Mouse (Mus musculus) liver, embryonic 14.5 days (tissue): ENCODE data around the gene Herc2. TPM values are rescaled to one million over a fixed set of nuclear protein-coding genes. Genes with fewer than 3 reads are reported as not detected.

Experiments used
- ATAC-seq: fragments of 200-750 bp; cut with Nextera tagmentation; 2 replicates; pipeline ENCODE4 v1.8.0; 2017; ENCODE audit warnings: moderate number of reproducible peaks, mild to moderate bottlenecking, moderate library complexity; ENCODE audit not compliant: insufficient read depth
- DNase-seq, 3 experiments: peaks; one replicate each; pipeline ENCODE4 v3.0.0-alpha.2; 2012 to 2013; ENCODE audit warnings: low read depth in 3 of 3, low spot score in 3 of 3
- H3K27ac ChIP-seq: fragments of 300-500 bp; sonication (generic); 2 replicates; pipeline ENCODE4 v1.5.1; 2014; ENCODE audit warnings: moderate library complexity, mild to moderate bottlenecking, control low read depth, inconsistent platforms
- H3K27me3 ChIP-seq: fragments of 300-500 bp; sonication (generic); 2 replicates; pipeline ENCODE4 v1.6.1; 2014; ENCODE audit warnings: mild to moderate bottlenecking, low read length, moderate library complexity; ENCODE audit not compliant: control insufficient read depth, insufficient read depth
- H3K36me3 ChIP-seq: fragments of 300-500 bp; sonication (generic); replicated peaks from 2 replicates; pipeline ENCODE4 v1.6.1; 2014; ENCODE audit warnings: low read depth; ENCODE audit not compliant: control insufficient read depth, insufficient read depth
- H3K4me1 ChIP-seq, 2 experiments: fragments of 200-500 bp in 1 of 2; fragments of 300-500 bp in 1 of 2; sonication (generic) in 1 of 2; replicated peaks; 2 replicates each; pipeline ENCODE4 v1.6.1; 2012 to 2014; ENCODE audit warnings: antibody characterized with exemption in 1 of 2, inconsistent platforms in 1 of 2, low read length in 1 of 2; ENCODE audit not compliant: control insufficient read depth in 2 of 2, insufficient read depth in 2 of 2
- H3K4me2 ChIP-seq: fragments of 300-500 bp; sonication (generic); 2 replicates; pipeline ENCODE4 v1.6.1; 2014; ENCODE audit warnings: low read depth, mild to moderate bottlenecking, control low read depth, moderate library complexity
- H3K4me3 ChIP-seq, 2 experiments: fragments of 200-500 bp in 1 of 2; fragments of 300-500 bp in 1 of 2; sonication (generic) in 1 of 2; 2 replicates each; pipeline ENCODE4 v1.5.1; 2012 to 2014; ENCODE audit warnings: low read depth in 2 of 2, low read length in 2 of 2, mild to moderate bottlenecking in 2 of 2, control low read depth in 1 of 2, inconsistent platforms in 1 of 2, moderate library complexity in 1 of 2; ENCODE audit not compliant: insufficient read depth in 1 of 2
- H3K9ac ChIP-seq: fragments of 300-500 bp; sonication (generic); replicated peaks from 2 replicates; pipeline ENCODE4 v1.6.1; 2014; ENCODE audit warnings: mild to moderate bottlenecking, control low read depth, moderate library complexity
- H3K9me3 ChIP-seq: fragments of 300-500 bp; sonication (generic); 2 replicates; pipeline ENCODE4 v1.6.1; 2016; ENCODE audit warnings: low read length, mixed read lengths; ENCODE audit not compliant: control insufficient read depth
- CTCF ChIP-seq: IDR thresholded peaks from 2 replicates; pipeline ENCODE4 v1.5.1; 2016; ENCODE audit warnings: antibody characterized with exemption, low read depth, control low read depth
- EP300 ChIP-seq: IDR thresholded peaks from 2 replicates; pipeline ENCODE4 v1.6.1; 2016; ENCODE audit warnings: antibody characterized with exemption, low read depth
- WGBS: fragments of 180-500 bp; shearing (Covaris S2); extraction: QIAGEN DNeasy Blood & Tissue Kit; methylation state at CpG from one replicate; pipeline ENCODE4 v1.1.7; 2014; ENCODE audit not compliant: insufficient replicate concordance; 5-methylcytosine and 5-hydroxymethylcytosine counted together
- polyA plus RNA-seq, 2 experiments: library from polyadenylated mRNA; depleted of rRNA in 1 of 2; stranded (reverse) in 1 of 2; unstranded in 1 of 2; fragments of >200 nt; fragmentation: Nextera tagmentation in 1 of 2; extraction: Ambion mirVana in 1 of 2; gene quantifications; 2 replicates each; pipeline versions ENCODE4 v1.2.1 to v1.2.3; 2012 to 2014

The Herc2 gene
- polyA plus RNA-seq, 2 experiments: 8.5 to 12.1 TPM

GRCm38 (mm10) chr7:56168713-56169112 is 118.7 kb downstream of the Herc2 start:
- H3K4me1 ChIP-seq: no peaks in the 10 kb centered on the region
- no peak for TF ChIP-seq EP300
- no peak for TF ChIP-seq CTCF
- no peaks in the 10 kb centered on the region for H3K27me3 ChIP-seq
- WGBS: 80% methylated on average over 7 of the region's 7 CpGs
- no peak overlapping the region for H3K4me2 ChIP-seq
- peaks cover 31% of the 10 kb centered on the region for H3K36me3 ChIP-seq
- H3K4me3 ChIP-seq: no peak overlapping the region
- H3K9ac ChIP-seq: no peak overlapping the region
- no peak overlapping the region for H3K27ac ChIP-seq
- no peaks in the 10 kb centered on the region for H3K9me3 ChIP-seq
- DNase-seq: no peak
- no peak for ATAC-seq

DNA sequence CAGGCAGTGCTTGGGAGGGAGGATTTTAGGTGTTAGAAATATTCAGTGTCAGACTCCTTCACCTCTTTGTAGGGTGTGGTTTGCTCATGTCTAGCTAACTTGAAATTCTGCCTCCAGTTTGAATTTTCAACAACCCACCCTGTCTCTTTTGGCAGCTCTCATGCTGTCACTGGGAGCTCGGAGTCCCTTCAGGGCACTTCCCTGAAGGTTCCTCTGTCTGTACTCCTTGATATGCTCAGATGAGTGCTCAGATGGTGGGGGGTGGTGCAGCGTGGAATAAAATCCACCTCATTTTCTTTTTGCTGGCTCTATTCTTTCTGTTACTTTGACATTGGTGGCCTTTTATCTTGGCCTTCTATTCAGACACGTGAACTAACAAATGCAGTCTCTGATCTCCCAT is 127.4 kb downstream of the Herc2 start:
- no peak overlapping the region for H3K4me3 ChIP-seq
- no peak overlapping the region for H3K4me2 ChIP-seq
- H3K27me3 ChIP-seq: no peaks in the 10 kb centered on the region
- TF ChIP-seq EP300 (no peak), CTCF (no peak)
- 75% methylated on average over 3 of the region's 3 CpGs for WGBS
- peaks cover 18% of the 10 kb centered on the region for H3K36me3 ChIP-seq
- ATAC-seq: no peak
- H3K27ac ChIP-seq: no peak overlapping the region
- no peaks in the 10 kb centered on the region for H3K9me3 ChIP-seq
- H3K9ac ChIP-seq: no peak overlapping the region
- no peaks in the 10 kb centered on the region for H3K4me1 ChIP-seq
- no peak for DNase-seq

- TF ChIP-seq CTCF: no peak
- no peak for TF ChIP-seq EP300
- H3K4me1 ChIP-seq: no peaks in the 10 kb centered on the region
- H3K4me2 ChIP-seq: no peak overlapping the region
- no peak overlapping the region for H3K9ac ChIP-seq
- DNase-seq (no peak), ATAC-seq (no peak)
- no peak overlapping the region for H3K27ac ChIP-seq
- H3K36me3 ChIP-seq: peaks cover 34% of the 10 kb centered on the region
- H3K9me3 ChIP-seq: no peaks in the 10 kb centered on the region
- no peaks in the 10 kb centered on the region for H3K27me3 ChIP-seq
- WGBS: 91% methylated on average over 6 of the region's 6 CpGs
- no peak overlapping the region for H3K4me3 ChIP-seq
Observed at GRCm38 (mm10) chr7:56191041-56191440, 141.0 kb downstream of the Herc2 start.

DNA sequence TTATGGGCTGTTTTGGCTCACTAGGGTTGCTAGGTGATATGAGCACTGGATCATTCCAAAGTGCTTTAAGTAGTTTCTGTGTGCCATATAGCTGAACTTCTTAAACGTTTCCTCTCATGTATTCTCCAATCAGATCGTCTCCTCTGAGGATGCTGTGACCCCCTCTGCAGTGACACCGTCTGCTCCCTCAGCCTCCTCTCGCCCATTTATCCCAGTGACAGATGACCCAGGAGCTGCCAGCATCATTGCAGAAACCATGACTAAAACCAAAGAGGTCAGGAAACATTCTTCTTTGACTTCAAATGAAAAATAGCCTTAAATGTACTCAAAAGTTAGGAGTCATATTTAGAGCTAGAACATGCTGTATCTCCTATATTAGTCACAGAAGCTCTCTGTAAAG is 141.7 kb downstream of the Herc2 start:
- Histone ChIP-seq H3K4me1 (no peaks in the 10 kb centered on the region), H3K27me3 (no peaks in the 10 kb centered on the region), H3K9me3 (no peaks in the 10 kb centered on the region), H3K4me2 (no peak overlapping the region), H3K36me3 (peaks cover 34% of the 10 kb centered on the region), H3K9ac (no peak overlapping the region), H3K4me3 (no peak overlapping the region), H3K27ac (no peak overlapping the region)
- TF ChIP-seq EP300: no peak
- no peak for TF ChIP-seq CTCF
- 75% methylated on average over 4 of the region's 4 CpGs for WGBS
- ATAC-seq (no peak), DNase-seq (no peak)

DNA sequence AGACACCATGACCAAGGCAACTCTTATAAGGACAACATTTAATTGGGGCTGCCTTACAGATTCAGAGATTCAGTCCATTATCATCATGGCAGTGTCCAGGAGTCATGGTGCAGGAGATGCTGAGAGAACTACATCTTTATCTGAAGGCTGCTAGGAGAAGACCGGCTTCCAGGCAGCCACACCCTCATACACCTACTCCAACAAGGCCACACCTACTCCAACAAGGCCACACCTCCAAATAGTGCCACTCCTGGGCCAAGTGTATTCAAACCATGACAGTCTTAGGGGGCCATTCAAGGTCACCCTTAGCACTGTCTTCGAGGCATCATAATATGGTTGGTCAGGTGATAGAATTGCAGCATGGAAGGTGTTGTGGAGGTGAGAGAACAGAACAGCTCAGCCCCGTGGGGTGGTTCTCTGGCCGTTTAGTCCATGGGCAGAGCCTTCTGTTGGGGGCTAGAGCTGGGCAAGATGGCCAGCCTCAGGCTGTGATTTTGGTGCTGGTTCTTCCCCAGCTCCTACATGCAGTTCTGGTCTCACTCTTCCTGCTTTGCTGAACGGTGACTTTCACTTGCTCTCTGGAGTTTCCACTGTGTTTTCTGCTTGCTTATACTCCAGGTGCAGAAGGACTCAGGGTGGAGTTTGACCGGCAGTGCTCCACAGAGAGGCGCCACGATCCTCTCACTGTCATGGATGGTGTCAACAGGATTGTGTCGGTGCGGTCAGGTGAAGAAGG is 151.7 kb downstream of the Herc2 start:
- H3K9me3 ChIP-seq: no peaks in the 10 kb centered on the region
- 0 out of 2 replicates have a peak, but pooled peaks have one; percentile 23 for ATAC-seq
- no peak overlapping the region for H3K4me3 ChIP-seq
- no peak overlapping the region for H3K4me2 ChIP-seq
- no peak for DNase-seq
- no peaks in the 10 kb centered on the region for H3K4me1 ChIP-seq
- TF ChIP-seq CTCF: no peak
- TF ChIP-seq EP300: no peak
- H3K36me3 ChIP-seq: peaks cover 40% of the 10 kb centered on the region
- no peaks in the 10 kb centered on the region for H3K27me3 ChIP-seq
- 83% methylated on average over 10 of the region's 10 CpGs for WGBS
- no peak overlapping the region for H3K27ac ChIP-seq
- no peak overlapping the region for H3K9ac ChIP-seq
